Mouse (Mus musculus) erythroblast, embryonic 14.5 days (primary cell): Measurements from ENCODE around the gene H2-DMb1. TPM values are rescaled to one million over a fixed set of nuclear protein-coding genes. Genes with fewer than 3 reads are reported as not detected.
A peak's percentile ranks its signal among the peaks of the same experiment; 100 is the strongest.

Experiments
- H3K27me3 ChIP-seq: 2 replicates; pipeline ENCODE4 v1.6.1; 2012; ENCODE audit warnings: inconsistent platforms; ENCODE audit not compliant: control insufficient read depth
- H3K36me3 ChIP-seq: 2 replicates; pipeline ENCODE4 v1.6.1; 2012; ENCODE audit warnings: mild to moderate bottlenecking, inconsistent platforms; ENCODE audit not compliant: control insufficient read depth
- H3K4me1 ChIP-seq: 2 replicates; pipeline ENCODE4 v1.6.1; 2012; ENCODE audit warnings: inconsistent platforms; ENCODE audit not compliant: control insufficient read depth
- H3K4me3 ChIP-seq: replicated peaks from 2 replicates; pipeline ENCODE3; 2012; ENCODE audit warnings: moderate library complexity, mild to moderate bottlenecking, inconsistent platforms
- H3K9me3 ChIP-seq: 2 replicates; pipeline ENCODE4 v1.6.1; 2012; ENCODE audit warnings: low read length, inconsistent platforms, mixed read lengths; ENCODE audit not compliant: control insufficient read depth
- GATA1 ChIP-seq: IDR thresholded peaks from 2 replicates; pipeline ENCODE4 v1.6.1; 2012; ENCODE audit warnings: low read length, inconsistent platforms, mixed read lengths
- TAL1 ChIP-seq: IDR thresholded peaks from 3 replicates; pipeline ENCODE4 v1.6.1; 2012; ENCODE audit warnings: low read length, inconsistent platforms, mixed read lengths
- polyA plus RNA-seq: library from polyadenylated mRNA; stranded (reverse); fragments of >175 nt; gene quantifications from 2 replicates; pipeline ENCODE4 v1.2.3, GENCODE M21; 2012

The H2-DMb1 gene
- polyA plus RNA-seq, 1 experiment, result not detected

DNA sequence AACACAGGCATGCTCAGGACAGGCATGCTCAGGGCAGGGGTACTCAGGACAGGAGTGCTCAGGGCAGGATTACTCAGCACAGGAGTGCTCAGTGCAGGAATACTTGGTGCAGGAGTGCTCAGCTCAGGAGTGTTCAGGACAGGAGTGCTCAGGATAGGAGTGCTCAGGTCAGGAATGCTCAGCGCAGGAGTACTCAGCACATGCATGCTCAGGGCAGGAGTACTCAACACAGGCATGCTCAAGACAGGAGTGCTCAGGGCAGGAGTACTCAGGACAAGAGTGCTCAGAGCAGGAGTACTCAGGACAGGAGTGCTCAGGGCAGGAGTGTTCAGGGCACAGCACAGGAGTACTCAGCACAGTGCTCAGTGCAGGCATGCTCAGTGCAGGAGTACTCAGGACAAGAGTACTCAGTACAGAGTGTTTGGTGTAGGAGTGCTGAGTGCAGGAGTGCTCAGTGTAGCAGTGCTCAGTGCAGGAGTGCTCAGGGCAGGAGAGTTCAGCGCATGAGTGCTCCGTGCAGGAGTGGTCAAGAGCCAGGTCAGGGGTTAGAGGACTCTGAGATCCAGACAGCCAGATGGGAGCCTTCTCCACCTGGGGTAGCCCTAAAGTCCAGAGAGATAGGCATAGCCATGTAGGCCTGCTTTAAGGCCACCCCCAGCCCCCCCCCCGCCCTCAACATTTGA lies 50.0 kb downstream of the H2-DMb1 start:
- Histone ChIP-seq H3K4me1 (peaks cover 32% of the 10 kb centered on the region), H3K36me3 (no peaks in the 10 kb centered on the region), H3K27me3 (peaks cover 19% of the 10 kb centered on the region), H3K4me3 (no peak overlapping the region), H3K9me3 (no peaks in the 10 kb centered on the region)
- TF ChIP-seq TAL1, result no peak
- TF ChIP-seq GATA1, result no peak

DNA sequence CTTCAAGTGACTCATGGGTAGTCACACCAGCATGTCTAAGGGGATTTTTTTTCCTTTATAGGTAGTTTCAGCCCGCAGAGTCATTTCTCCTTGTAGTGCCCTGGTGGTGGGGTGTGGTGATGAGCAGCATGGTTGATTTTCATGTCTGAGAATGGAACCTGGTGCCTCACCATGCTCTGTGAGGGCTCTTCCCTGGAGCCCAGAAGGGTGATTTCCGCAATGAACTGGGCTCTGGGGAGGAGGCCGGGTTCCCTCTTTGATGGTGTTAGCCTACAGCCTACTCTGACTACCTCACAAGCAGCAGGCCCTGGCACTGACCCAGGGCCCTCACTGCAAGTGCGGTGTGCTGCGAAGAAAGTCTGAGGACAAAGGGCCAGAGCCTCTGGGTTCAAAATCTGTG lies 50.6 kb downstream of the H2-DMb1 start, which contains the start of gene Tap2:
Gene Tap2 (plus strand): TSS at position 84 of the 400 bp plus-strand sequence.
- no peaks in the 10 kb centered on the region for H3K9me3 ChIP-seq
- peaks cover 28% of the 10 kb centered on the region for H3K4me1 ChIP-seq
- no peaks in the 10 kb centered on the region for H3K36me3 ChIP-seq
- H3K4me3 ChIP-seq, result peak within 1 kb of the TSS; percentile 99
- H3K27me3 ChIP-seq, result peaks cover 14% of the 10 kb centered on the region
- no peak for TF ChIP-seq GATA1
- TF ChIP-seq TAL1, result no peak

- TF ChIP-seq TAL1 (no peak), GATA1 (no peak)
- Histone ChIP-seq H3K36me3 (no peaks in the 10 kb centered on the region), H3K27me3 (peaks cover 5% of the 10 kb centered on the region; the same call in 1 of the 2 replicates), H3K9me3 (no peaks in the 10 kb centered on the region), H3K4me3 (peak overlapping the region; percentile 99), H3K4me1 (peaks cover 28% of the 10 kb centered on the region)
Observed at GRCm38 (mm10) chr17:34204303-34205010, 51.6 kb downstream of the H2-DMb1 start.

DNA sequence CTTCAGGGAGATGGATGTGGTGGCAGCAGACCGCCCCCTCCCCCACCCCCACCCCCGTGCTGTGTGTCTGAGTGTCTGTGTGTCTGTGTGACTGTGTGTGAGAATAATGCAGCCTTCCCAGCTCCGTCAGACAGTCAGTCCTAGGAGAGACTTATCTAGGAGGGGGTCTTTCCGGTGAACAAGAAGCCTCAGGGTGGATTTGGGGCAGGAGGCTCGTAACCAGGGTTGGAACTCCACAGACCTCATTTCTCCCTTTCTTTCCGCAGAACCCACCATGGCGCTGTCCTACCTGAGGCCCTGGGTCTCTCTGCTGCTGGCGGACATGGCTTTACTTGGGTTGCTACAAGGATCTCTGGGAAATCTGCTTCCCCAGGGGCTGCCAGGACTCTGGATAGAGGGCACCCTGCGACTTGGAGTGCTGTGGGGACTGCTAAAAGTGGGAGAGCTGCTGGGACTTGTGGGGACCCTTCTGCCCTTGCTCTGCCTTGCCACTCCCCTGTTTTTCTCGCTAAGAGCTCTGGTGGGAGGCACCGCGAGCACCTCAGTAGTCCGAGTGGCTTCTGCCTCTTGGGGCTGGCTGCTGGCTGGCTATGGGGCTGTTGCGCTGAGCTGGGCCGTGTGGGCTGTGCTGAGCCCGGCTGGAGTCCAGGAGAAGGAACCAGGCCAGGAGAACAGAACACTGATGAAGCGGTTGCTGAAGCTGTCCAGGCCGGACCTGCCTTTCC lies 52.3 kb downstream of the H2-DMb1 start:
- 0 out of 2 replicates have a peak, but pooled peaks cover 2% of the 10 kb centered on the region for H3K9me3 ChIP-seq
- H3K4me1 ChIP-seq, result peaks cover 28% of the 10 kb centered on the region
- H3K36me3 ChIP-seq, result no peaks in the 10 kb centered on the region
- peak overlapping the region; percentile 99 for H3K4me3 ChIP-seq
- peaks cover 4% of the 10 kb centered on the region; the same call in 1 of the 2 replicates for H3K27me3 ChIP-seq
- TF ChIP-seq GATA1, result no peak
- no peak for TF ChIP-seq TAL1

- no peak for TF ChIP-seq TAL1
- TF ChIP-seq GATA1, result no peak
- Histone ChIP-seq H3K36me3 (no peaks in the 10 kb centered on the region), H3K4me1 (peaks cover 33% of the 10 kb centered on the region), H3K4me3 (peak overlapping the region; percentile 99), H3K27me3 (peaks cover 4% of the 10 kb centered on the region; the same call in 1 of the 2 replicates), H3K9me3 (0 out of 2 replicates have a peak, but pooled peaks cover 2% of the 10 kb centered on the region)
Observed at GRCm38 (mm10) chr17:34205746-34206176, 52.9 kb downstream of the H2-DMb1 start.

DNA sequence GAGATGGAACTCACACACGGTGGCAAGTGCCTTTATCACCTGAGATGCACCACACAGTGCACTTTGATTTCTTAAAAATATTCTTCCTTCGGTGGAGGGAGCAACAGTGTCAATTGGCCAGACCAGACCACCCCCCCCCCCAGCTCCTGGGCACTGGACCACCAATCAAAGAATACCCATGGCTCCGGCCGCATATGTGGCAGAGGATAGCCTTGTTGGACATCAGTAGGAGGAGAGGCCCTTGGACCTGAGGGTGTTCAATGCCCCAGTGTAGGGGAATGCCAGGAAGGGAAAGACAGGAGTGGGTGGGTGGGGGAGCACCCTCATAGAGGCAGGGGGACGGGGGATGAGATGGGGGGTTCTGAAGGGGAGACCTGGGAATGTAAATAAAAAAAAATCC lies 53.9 kb downstream of the H2-DMb1 start:
- Histone ChIP-seq H3K9me3 (0 out of 2 replicates have a peak, but pooled peaks cover 2% of the 10 kb centered on the region), H3K4me1 (peaks cover 40% of the 10 kb centered on the region), H3K4me3 (no peak overlapping the region), H3K27me3 (peaks cover 9% of the 10 kb centered on the region), H3K36me3 (no peaks in the 10 kb centered on the region)
- TF ChIP-seq GATA1 (no peak), TAL1 (no peak)

DNA sequence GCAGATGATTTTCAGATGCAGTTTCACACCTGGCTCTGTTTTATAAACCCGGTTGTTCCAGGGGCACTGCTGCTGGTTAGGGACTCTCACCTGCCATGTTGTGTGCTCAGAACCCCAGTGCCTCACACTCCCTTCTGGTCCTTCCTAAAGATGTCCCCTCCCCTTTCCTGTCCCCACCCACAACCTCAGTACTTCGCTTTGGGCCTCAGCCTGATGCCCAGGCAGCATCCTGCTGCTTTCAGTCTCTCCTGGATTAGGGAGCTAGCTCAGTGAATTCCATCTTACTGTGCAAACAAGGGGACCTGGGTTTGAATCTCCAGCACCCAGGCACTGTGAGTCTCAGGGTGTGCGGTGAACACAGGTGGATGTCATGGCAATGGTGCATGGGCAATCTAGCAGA lies 54.6 kb downstream of the H2-DMb1 start:
- peaks cover 14% of the 10 kb centered on the region for H3K27me3 ChIP-seq
- no peak for TF ChIP-seq GATA1
- TF ChIP-seq TAL1, result no peak
- H3K9me3 ChIP-seq, result 0 out of 2 replicates have a peak, but pooled peaks cover 2% of the 10 kb centered on the region
- H3K36me3 ChIP-seq, result no peaks in the 10 kb centered on the region
- H3K4me3 ChIP-seq, result no peak overlapping the region
- H3K4me1 ChIP-seq, result peaks cover 44% of the 10 kb centered on the region

- TF ChIP-seq GATA1 (no peak), TAL1 (no peak)
- Histone ChIP-seq H3K4me3 (no peak overlapping the region), H3K36me3 (no peaks in the 10 kb centered on the region), H3K9me3 (0 out of 2 replicates have a peak, but pooled peaks cover 2% of the 10 kb centered on the region), H3K27me3 (peaks cover 13% of the 10 kb centered on the region), H3K4me1 (peaks cover 44% of the 10 kb centered on the region)
Observed at GRCm38 (mm10) chr17:34207866-34208265, 55.0 kb downstream of the H2-DMb1 start.

- H3K27me3 ChIP-seq, result peaks cover 10% of the 10 kb centered on the region
- 0 out of 2 replicates have a peak, but pooled peaks cover 2% of the 10 kb centered on the region for H3K9me3 ChIP-seq
- H3K4me1 ChIP-seq, result peaks cover 44% of the 10 kb centered on the region
- no peak for TF ChIP-seq GATA1
- no peak for TF ChIP-seq TAL1
- H3K36me3 ChIP-seq, result no peaks in the 10 kb centered on the region
- no peak overlapping the region for H3K4me3 ChIP-seq
Observed at GRCm38 (mm10) chr17:34208421-34208820, 55.5 kb downstream of the H2-DMb1 start.
